Mouse (Mus musculus): Measurements from ENCODE around the gene Cox10. TPM values are rescaled to one million over a fixed set of nuclear protein-coding genes. Genes with fewer than 3 reads are reported as not detected.
A peak's percentile ranks its signal among the peaks of the same experiment; 100 is the strongest.

The Cox10 gene
- total and polyA plus RNA-seq, 2 experiments from 2014 or later: 14.3 to 31.0 TPM

- no peak for TF ChIP-seq CTCF (IDR thresholded peaks at IDR 0.05; ENCODE audit: low read depth)
- H3K9me3 ChIP-seq (ENCODE audit: low read length): no peaks in the 10 kb centered on the region
- whole genome bisulfite sequencing: 8% methylated on average over 19 of the region's 19 CpGs
- H3K4me2 ChIP-seq (ENCODE audit: low read depth): peak overlapping the region; percentile 42
- no peaks in the 10 kb centered on the region for H3K36me3 ChIP-seq (ENCODE audit: insufficient read depth)
- no peaks in the 10 kb centered on the region for H3K27me3 ChIP-seq (ENCODE audit: insufficient read depth, low read length)
- H3K9ac ChIP-seq: no peak overlapping the region
- peak overlapping the region; percentile 14; the same call in 1 of the 2 replicates for H3K4me3 ChIP-seq (ENCODE audit: low read depth, low read length)
- no peak for DNase-seq
- H3K4me1 ChIP-seq (ENCODE audit: insufficient read depth): peaks cover 10% of the 10 kb centered on the region; the same call in 1 of the 2 replicates
- H3K27ac ChIP-seq (ENCODE audit: low read depth, low read length): no peak overlapping the region
- peak; percentile 54 for ATAC-seq
Observed at GRCm38 (mm10) chr11:63951831-63952631, 127.2 kb downstream of the Cox10 start.

- TF ChIP-seq CTCF (IDR thresholded peaks at IDR 0.05; ENCODE audit: low read depth): no peak
- peaks cover 7% of the 10 kb centered on the region; the same call in 1 of the 2 replicates for H3K4me1 ChIP-seq (ENCODE audit: insufficient read depth)
- no peak overlapping the region for H3K4me3 ChIP-seq (ENCODE audit: low read depth, low read length)
- ATAC-seq: no peak
- no peak overlapping the region for H3K4me2 ChIP-seq (ENCODE audit: low read depth)
- no peak for DNase-seq
- H3K27me3 ChIP-seq (ENCODE audit: insufficient read depth, low read length): no peaks in the 10 kb centered on the region
- H3K36me3 ChIP-seq (ENCODE audit: insufficient read depth): no peaks in the 10 kb centered on the region
- no peaks in the 10 kb centered on the region for H3K9me3 ChIP-seq (ENCODE audit: low read length)
- no peak overlapping the region for H3K9ac ChIP-seq
- H3K27ac ChIP-seq (ENCODE audit: low read depth, low read length): no peak overlapping the region
- 90% methylated on average over 11 of the region's 11 CpGs for WGBS
Observed at GRCm38 (mm10) chr11:63948371-63948770, 130.9 kb downstream of the Cox10 start.

GRCm38 (mm10) chr11:63947024-63947423 is 132.2 kb downstream of the Cox10 start:
- Histone ChIP-seq H3K36me3 (ENCODE audit: insufficient read depth) (no peaks in the 10 kb centered on the region), H3K4me2 (ENCODE audit: low read depth) (no peak overlapping the region), H3K27ac (ENCODE audit: low read depth, low read length) (no peak overlapping the region), H3K9me3 (ENCODE audit: low read length) (no peaks in the 10 kb centered on the region), H3K4me1 (ENCODE audit: insufficient read depth) (peaks cover 2% of the 10 kb centered on the region; the same call in 1 of the 2 replicates), H3K4me3 (ENCODE audit: low read depth, low read length) (no peak overlapping the region), H3K27me3 (ENCODE audit: insufficient read depth, low read length) (no peaks in the 10 kb centered on the region), H3K9ac (no peak overlapping the region)
- peak; percentile 48 for DNase-seq
- WGBS: 88% methylated on average over 2 of the region's 2 CpGs
- TF ChIP-seq CTCF (IDR thresholded peaks at IDR 0.05; ENCODE audit: low read depth): no peak
- ATAC-seq: no peak

- ATAC-seq: no peak
- no peaks in the 10 kb centered on the region for H3K4me1 ChIP-seq (ENCODE audit: insufficient read depth)
- no peak for DNase-seq
- H3K27ac ChIP-seq (ENCODE audit: low read depth, low read length): no peak overlapping the region
- no peak overlapping the region for H3K9ac ChIP-seq
- TF ChIP-seq CTCF (IDR thresholded peaks at IDR 0.05; ENCODE audit: low read depth): no peak
- WGBS: 90% methylated on average over 3 of the region's 3 CpGs
- H3K36me3 ChIP-seq (ENCODE audit: insufficient read depth): no peaks in the 10 kb centered on the region
- H3K4me3 ChIP-seq (ENCODE audit: low read depth, low read length): no peak overlapping the region
- H3K4me2 ChIP-seq (ENCODE audit: low read depth): no peak overlapping the region
- H3K27me3 ChIP-seq (ENCODE audit: insufficient read depth, low read length): no peaks in the 10 kb centered on the region
- no peaks in the 10 kb centered on the region for H3K9me3 ChIP-seq (ENCODE audit: low read length)
Observed at GRCm38 (mm10) chr11:63943947-63944346, 135.3 kb downstream of the Cox10 start.

- no peak for TF ChIP-seq CTCF (IDR thresholded peaks at IDR 0.05; ENCODE audit: low read depth)
- Histone ChIP-seq H3K4me2 (ENCODE audit: low read depth) (no peak overlapping the region), H3K27ac (ENCODE audit: low read depth, low read length) (no peak overlapping the region), H3K9ac (no peak overlapping the region), H3K4me3 (ENCODE audit: low read depth, low read length) (no peak overlapping the region), H3K36me3 (ENCODE audit: insufficient read depth) (no peaks in the 10 kb centered on the region), H3K27me3 (ENCODE audit: insufficient read depth, low read length) (no peaks in the 10 kb centered on the region), H3K4me1 (ENCODE audit: insufficient read depth) (no peaks in the 10 kb centered on the region), H3K9me3 (ENCODE audit: low read length) (no peaks in the 10 kb centered on the region)
- 91% methylated on average over 13 of the region's 13 CpGs for WGBS
- ATAC-seq: no peak
- no peak for DNase-seq
Observed at GRCm38 (mm10) chr11:63943268-63943890, 135.9 kb downstream of the Cox10 start.

GRCm38 (mm10) chr11:63942177-63942576 is 137.1 kb downstream of the Cox10 start:
- WGBS: 89% methylated on average over 8 of the region's 8 CpGs
- no peaks in the 10 kb centered on the region for H3K27me3 ChIP-seq (ENCODE audit: insufficient read depth, low read length)
- H3K4me2 ChIP-seq (ENCODE audit: low read depth): no peak overlapping the region
- ATAC-seq (no peak), DNase-seq (no peak)
- no peaks in the 10 kb centered on the region for H3K4me1 ChIP-seq (ENCODE audit: insufficient read depth)
- no peak overlapping the region for H3K27ac ChIP-seq (ENCODE audit: low read depth, low read length)
- H3K9ac ChIP-seq: no peak overlapping the region
- TF ChIP-seq CTCF (IDR thresholded peaks at IDR 0.05; ENCODE audit: low read depth): no peak
- no peak overlapping the region for H3K4me3 ChIP-seq (ENCODE audit: low read depth, low read length)
- no peaks in the 10 kb centered on the region for H3K36me3 ChIP-seq (ENCODE audit: insufficient read depth)
- H3K9me3 ChIP-seq (ENCODE audit: low read length): no peaks in the 10 kb centered on the region

- no peak for DNase-seq
- H3K9me3 ChIP-seq (ENCODE audit: low read length): no peaks in the 10 kb centered on the region
- no peak for ATAC-seq
- no peaks in the 10 kb centered on the region for H3K4me1 ChIP-seq (ENCODE audit: insufficient read depth)
- H3K9ac ChIP-seq: no peak overlapping the region
- WGBS: 31% methylated on average over 3 of the region's 3 CpGs
- H3K4me3 ChIP-seq (ENCODE audit: low read depth, low read length): no peak overlapping the region
- H3K4me2 ChIP-seq (ENCODE audit: low read depth): no peak overlapping the region
- H3K27me3 ChIP-seq (ENCODE audit: insufficient read depth, low read length): no peaks in the 10 kb centered on the region; the same call in 1 of the 2 replicates
- H3K36me3 ChIP-seq (ENCODE audit: insufficient read depth): no peaks in the 10 kb centered on the region
- TF ChIP-seq CTCF (IDR thresholded peaks at IDR 0.05; ENCODE audit: low read depth): no peak
- no peak overlapping the region for H3K27ac ChIP-seq (ENCODE audit: low read depth, low read length)
Observed at GRCm38 (mm10) chr11:63936641-63937040, 142.6 kb downstream of the Cox10 start.
